Mouse (Mus musculus) layer of hippocampus, postnatal 25 days (tissue): ENCODE results near the gene Arid3b. TPM values are rescaled to one million over a fixed set of nuclear protein-coding genes. Genes with fewer than 3 reads are reported as not detected.

Source experiments
- DNase-seq, 2 experiments: peaks; one replicate each; pipeline ENCODE4 v3.0.0; 2022; ENCODE audit warnings: mixed read lengths in 2 of 2, low spot score in 1 of 2; ENCODE audit errors: extremely low spot score in 1 of 2
- total RNA-seq, 2 experiments: library from RNA; stranded (reverse); gene quantifications; 2 replicates each; pipeline ENCODE4 v1.2.3; 2021

The Arid3b gene
- total RNA-seq, 2 experiments from 2014 or later: 4.8 to 9.9 TPM

- DNase-seq: no peak
Measured at GRCm38 (mm10) chr9:57797456-57797855, 39.1 kb downstream of the Arid3b start.

GRCm38 (mm10) chr9:57789733-57790132 lies 46.9 kb downstream of the Arid3b start:
- DNase-seq: no peak

- DNase-seq: no peak
Measured at GRCm38 (mm10) chr9:57782656-57783055, 53.9 kb downstream of the Arid3b start.

- no peak for DNase-seq
Measured at GRCm38 (mm10) chr9:57775736-57776135, 60.9 kb downstream of the Arid3b start.

GRCm38 (mm10) chr9:57775026-57775425 lies 61.6 kb downstream of the Arid3b start:
- DNase-seq: no peak

- no peak for DNase-seq
Measured at GRCm38 (mm10) chr9:57774168-57774567, 62.4 kb downstream of the Arid3b start.

GRCm38 (mm10) chr9:57773754-57774153 lies 62.8 kb downstream of the Arid3b start:
- DNase-seq: no peak

GRCm38 (mm10) chr9:57770836-57771235 lies 65.8 kb downstream of the Arid3b start:
- no peak for DNase-seq

GRCm38 (mm10) chr9:57770214-57770613 lies 66.4 kb downstream of the Arid3b start:
- no peak for DNase-seq

GRCm38 (mm10) chr9:57769539-57770069 lies 67.0 kb downstream of the Arid3b start:
- no peak for DNase-seq

- DNase-seq: no peak
Measured at GRCm38 (mm10) chr9:57767231-57767630, 69.4 kb downstream of the Arid3b start.

- no peak for DNase-seq
Measured at GRCm38 (mm10) chr9:57766431-57766830, 70.2 kb downstream of the Arid3b start.

- peak in 1 of 2 experiments; percentile 69 for DNase-seq
Measured at GRCm38 (mm10) chr9:57765364-57766351, 70.9 kb downstream of the Arid3b start, which contains the start of gene Clk3. TSS of gene Clk3 (minus strand) at chr9:57765860.

- peak; percentile 80 to 96 for DNase-seq
Measured at GRCm38 (mm10) chr9:57764974-57765363, 71.6 kb downstream of the Arid3b start.

- DNase-seq: peak; percentile 63 to 82
Measured at GRCm38 (mm10) chr9:57764147-57764973, 72.2 kb downstream of the Arid3b start.

GRCm38 (mm10) chr9:57762563-57762991 lies 74.0 kb downstream of the Arid3b start:
- DNase-seq: no peak

- DNase-seq: no peak
Measured at GRCm38 (mm10) chr9:57761563-57762551, 74.7 kb downstream of the Arid3b start.

GRCm38 (mm10) chr9:57760416-57761146 lies 76.0 kb downstream of the Arid3b start:
- DNase-seq: no peak

- peak; percentile 55 to 64 for DNase-seq
Measured at GRCm38 (mm10) chr9:57759289-57759688, 77.3 kb downstream of the Arid3b start.
